Mouse (Mus musculus): ENCODE measurements around the gene Nfib. TPM values are rescaled to one million over a fixed set of nuclear protein-coding genes. Genes with fewer than 3 reads are reported as not detected.

The Nfib gene
- polyA plus RNA-seq, 1 experiment from 2014 or later = 60.0 TPM

DNA sequence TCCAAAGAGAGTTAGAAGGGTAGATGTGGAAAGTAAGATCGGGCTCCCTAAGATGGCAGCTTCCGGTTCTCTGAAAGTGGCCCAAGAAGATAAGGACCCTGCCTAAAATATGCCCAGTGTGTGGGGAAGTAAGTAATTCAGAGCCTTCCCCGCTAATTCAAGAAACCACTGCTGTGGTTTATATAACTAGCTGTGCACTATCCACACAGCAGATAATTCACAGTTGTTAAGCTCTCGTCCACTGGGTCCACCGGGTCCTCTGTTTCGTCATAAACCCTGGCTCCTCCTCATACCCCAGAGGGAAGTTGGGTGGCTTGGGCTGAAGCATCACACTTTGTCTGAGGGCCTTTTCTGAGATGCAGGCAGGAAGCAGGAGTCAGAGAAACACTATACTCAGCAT lies 19.5 kb downstream of the Nfib start:
- WGBS = 80% methylated on average over 6 of the region's 6 CpGs

DNA sequence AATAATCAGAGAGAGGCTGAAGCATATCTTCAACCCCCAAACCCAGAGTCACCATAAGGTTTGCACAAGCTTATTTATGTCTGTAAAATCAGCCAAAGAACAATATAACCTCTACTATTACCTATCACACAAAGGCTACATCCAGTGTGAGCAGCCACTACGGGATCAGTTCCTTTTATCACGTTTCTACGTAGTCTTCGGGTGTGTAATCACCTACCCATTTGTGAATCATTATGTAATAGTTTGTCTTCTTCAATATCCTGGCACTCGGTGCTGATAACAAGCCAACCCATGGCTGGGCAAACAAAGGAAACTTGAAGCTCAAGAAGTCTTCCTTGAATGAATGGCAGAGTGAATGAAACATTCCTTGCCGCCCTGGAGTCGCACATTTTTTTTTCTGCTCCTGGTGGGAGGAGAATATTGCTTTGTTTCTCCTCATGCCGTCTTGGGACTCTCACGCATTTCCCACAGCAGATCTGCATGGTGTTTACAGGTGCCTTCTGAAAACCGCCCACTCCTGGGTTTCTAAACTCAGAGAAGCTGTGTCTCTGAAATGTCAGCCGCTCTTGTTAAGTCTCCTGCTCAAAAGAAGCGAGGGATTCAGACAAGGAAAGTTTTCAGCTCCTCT lies 21.3 kb downstream of the Nfib start:
- H3K27me3 ChIP-seq = no peaks in the 10 kb centered on the region
- no peak overlapping the region for H3K4me3 ChIP-seq
- H3K4me2 ChIP-seq = 0 out of 2 replicates have a peak overlapping the region, but pooled peaks have one; percentile 23
- no peaks in the 10 kb centered on the region for H3K36me3 ChIP-seq
- no peaks in the 10 kb centered on the region for H3K9me3 ChIP-seq (replicated peaks)
- peaks cover 9% of the 10 kb centered on the region; the same call in 1 of the 2 replicates for H3K4me1 ChIP-seq (replicated peaks)
- no peak overlapping the region for H3K27ac ChIP-seq
- H3K9ac ChIP-seq = no peak overlapping the region
- ATAC-seq (replicated peaks; ENCODE audit: insufficient number of reproducible peaks, insufficient read depth, low FRiP score, low read depth) = no peak
- WGBS = 54% methylated on average over 12 of the region's 12 CpGs

More for the DNA sequence above, 19.5 kb downstream of the Nfib start:
- peaks cover 18% of the 10 kb centered on the region for H3K4me1 ChIP-seq (replicated peaks)
- no peaks in the 10 kb centered on the region for H3K27me3 ChIP-seq
- H3K27ac ChIP-seq = no peak overlapping the region
- no peak overlapping the region for H3K4me3 ChIP-seq
- H3K9me3 ChIP-seq (replicated peaks) = no peaks in the 10 kb centered on the region
- no peaks in the 10 kb centered on the region for H3K36me3 ChIP-seq
- ATAC-seq (replicated peaks; ENCODE audit: insufficient number of reproducible peaks, insufficient read depth, low FRiP score, low read depth) = no peak
- H3K4me2 ChIP-seq = no peak overlapping the region
- H3K9ac ChIP-seq = no peak overlapping the region

DNA sequence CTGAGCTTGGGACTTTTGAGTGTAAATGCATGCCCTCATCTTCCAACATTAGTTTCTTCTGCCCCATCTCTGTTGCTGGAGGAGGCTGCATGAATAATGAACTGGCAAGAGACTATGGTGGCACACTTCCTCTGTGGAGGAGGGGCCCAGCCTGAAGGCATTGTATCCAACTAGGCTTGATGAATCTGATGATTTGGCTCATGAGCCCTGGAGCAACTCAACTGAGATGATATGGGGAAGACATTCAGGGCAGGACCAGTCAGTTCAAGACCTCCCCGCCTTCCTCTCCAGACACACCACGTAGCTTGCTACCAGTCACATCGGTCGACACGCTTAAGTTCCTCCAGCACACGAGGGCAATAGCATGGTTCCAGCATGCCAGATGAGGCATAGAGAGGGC lies 22.0 kb downstream of the Nfib start:
- no peaks in the 10 kb centered on the region for H3K27me3 ChIP-seq
- H3K4me2 ChIP-seq = no peak overlapping the region
- ATAC-seq (replicated peaks; ENCODE audit: insufficient number of reproducible peaks, insufficient read depth, low FRiP score, low read depth) = no peak
- WGBS = 90% methylated on average over 6 of the region's 6 CpGs
- no peak overlapping the region for H3K9ac ChIP-seq
- H3K4me1 ChIP-seq (replicated peaks) = peaks cover 9% of the 10 kb centered on the region; the same call in 1 of the 2 replicates
- H3K36me3 ChIP-seq = no peaks in the 10 kb centered on the region
- H3K4me3 ChIP-seq = no peak overlapping the region
- no peaks in the 10 kb centered on the region for H3K9me3 ChIP-seq (replicated peaks)
- H3K27ac ChIP-seq = no peak overlapping the region

DNA sequence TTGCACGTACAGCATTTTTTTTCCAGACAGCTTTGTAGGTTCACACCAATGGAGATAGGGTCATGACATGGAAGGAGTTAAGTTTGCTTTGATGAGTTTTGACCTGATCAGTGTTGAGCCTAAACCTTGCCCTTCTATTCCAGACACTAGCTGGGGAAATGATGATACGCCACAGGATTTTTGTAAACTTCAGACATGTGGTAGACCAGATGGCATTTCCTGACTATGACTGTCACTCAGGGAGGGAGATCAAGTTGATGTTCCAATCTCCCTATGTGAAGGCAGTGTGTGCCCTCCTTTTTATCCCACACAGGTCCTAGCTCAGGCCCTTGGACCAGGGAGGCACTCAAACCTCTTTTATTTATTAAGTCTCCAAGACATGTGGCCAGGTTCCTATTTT lies 29.4 kb downstream of the Nfib start:
- Histone ChIP-seq H3K9ac (no peak overlapping the region), H3K27ac (no peak overlapping the region), H3K4me3 (no peak overlapping the region), H3K36me3 (no peaks in the 10 kb centered on the region), H3K4me1 (replicated peaks) (no peaks in the 10 kb centered on the region), H3K27me3 (no peaks in the 10 kb centered on the region), H3K9me3 (replicated peaks) (no peaks in the 10 kb centered on the region), H3K4me2 (no peak overlapping the region)
- 89% methylated on average over 2 of the region's 2 CpGs for WGBS
- ATAC-seq (replicated peaks; ENCODE audit: insufficient number of reproducible peaks, insufficient read depth, low FRiP score, low read depth) = no peak

DNA sequence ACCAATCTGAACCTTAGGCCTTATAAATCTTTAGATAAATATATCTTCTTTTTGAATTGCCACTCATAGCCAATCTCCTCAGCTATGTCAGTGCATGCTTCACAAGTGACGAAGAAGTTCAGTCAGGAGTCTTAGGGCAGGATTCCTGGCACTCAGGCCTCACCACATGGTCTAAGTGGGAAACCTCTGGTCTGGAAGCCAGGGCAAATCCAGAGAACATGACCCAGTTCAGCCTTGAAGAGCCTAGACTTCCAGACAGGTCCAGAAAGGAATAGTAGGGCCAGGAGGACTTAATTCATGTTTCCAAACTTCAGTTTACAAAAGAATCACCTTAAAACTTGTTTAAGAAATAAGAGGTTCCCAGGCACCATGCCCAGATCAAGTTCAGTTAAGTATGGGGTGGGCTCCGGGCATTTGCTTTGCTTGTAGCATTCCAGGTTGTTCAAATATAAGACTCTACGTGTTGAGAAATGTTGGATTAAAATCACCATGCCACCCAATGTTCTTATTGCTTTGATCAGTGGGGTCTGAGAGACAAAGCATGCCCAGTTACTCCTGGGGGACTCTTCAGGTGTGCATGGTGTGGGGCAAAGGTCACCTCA lies 38.2 kb downstream of the Nfib start:
- no peak for ATAC-seq (replicated peaks; ENCODE audit: insufficient number of reproducible peaks, insufficient read depth, low FRiP score, low read depth)
- no peaks in the 10 kb centered on the region for H3K4me1 ChIP-seq (replicated peaks)
- H3K9ac ChIP-seq = no peak overlapping the region
- no peak overlapping the region for H3K4me3 ChIP-seq
- H3K27ac ChIP-seq = no peak overlapping the region
- H3K36me3 ChIP-seq = no peaks in the 10 kb centered on the region
- no peaks in the 10 kb centered on the region for H3K27me3 ChIP-seq
- WGBS = 73% methylated on average over 3 of the region's 3 CpGs
- H3K9me3 ChIP-seq (replicated peaks) = no peaks in the 10 kb centered on the region
- no peak overlapping the region for H3K4me2 ChIP-seq

DNA sequence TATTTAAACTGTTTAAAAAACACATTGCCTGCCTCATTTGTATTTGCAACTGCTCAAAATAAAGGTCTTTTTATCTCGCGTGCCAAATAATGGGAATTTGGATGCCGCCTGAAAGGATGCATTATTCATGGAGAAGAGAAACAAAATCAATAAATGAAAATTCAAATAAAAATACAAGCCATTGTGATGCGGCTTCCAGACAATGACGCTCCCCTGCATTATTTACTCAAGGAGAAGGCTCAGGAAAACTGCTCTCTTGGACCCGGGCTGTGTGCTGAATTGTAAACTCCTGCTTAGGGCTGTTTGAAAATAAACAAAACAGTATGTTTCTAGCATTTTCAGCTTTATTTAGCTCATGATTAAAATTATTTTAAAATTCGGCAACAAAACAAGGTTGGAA lies 41.1 kb downstream of the Nfib start:
- Histone ChIP-seq H3K27ac (no peak overlapping the region), H3K9ac (no peak overlapping the region), H3K27me3 (no peaks in the 10 kb centered on the region), H3K4me1 (replicated peaks) (no peaks in the 10 kb centered on the region), H3K4me2 (no peak overlapping the region), H3K4me3 (no peak overlapping the region), H3K9me3 (replicated peaks) (no peaks in the 10 kb centered on the region), H3K36me3 (no peaks in the 10 kb centered on the region)
- 83% methylated on average over 7 of the region's 7 CpGs for WGBS
- ATAC-seq (replicated peaks; ENCODE audit: insufficient number of reproducible peaks, insufficient read depth, low FRiP score, low read depth) = no peak

DNA sequence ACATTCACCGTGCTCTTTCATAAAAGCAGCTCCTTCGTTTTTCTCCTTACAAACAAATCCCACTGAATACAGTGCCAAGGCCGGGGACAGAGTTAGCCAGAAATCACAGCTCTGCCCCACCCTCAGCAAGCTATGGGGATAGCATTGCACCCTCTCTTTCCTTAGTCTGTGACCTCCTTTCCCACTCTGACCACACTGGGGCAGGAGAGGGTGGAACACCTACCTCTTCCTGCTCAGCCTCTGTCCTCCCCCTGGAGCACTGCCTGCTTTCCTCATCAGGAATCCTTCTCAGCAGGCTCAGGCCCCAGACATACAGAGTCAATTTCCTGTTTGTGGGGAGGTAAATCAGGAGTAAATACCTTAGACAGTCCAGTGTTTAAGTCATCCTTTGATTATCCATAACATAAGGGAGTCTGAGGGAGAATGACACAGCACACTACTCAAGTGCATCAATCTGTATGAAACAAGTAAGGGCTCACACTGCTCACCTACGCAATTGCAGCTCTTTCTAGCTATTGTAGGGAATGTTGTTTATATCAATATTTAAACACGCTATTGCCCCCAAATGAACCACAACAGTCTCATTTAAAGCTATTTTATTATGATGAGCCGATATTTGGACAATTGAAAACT lies 41.7 kb downstream of the Nfib start:
- no peaks in the 10 kb centered on the region for H3K4me1 ChIP-seq (replicated peaks)
- no peak overlapping the region for H3K27ac ChIP-seq
- H3K36me3 ChIP-seq = no peaks in the 10 kb centered on the region
- no peak overlapping the region for H3K4me2 ChIP-seq
- H3K4me3 ChIP-seq = no peak overlapping the region
- 83% methylated on average over 6 of the region's 6 CpGs for WGBS
- ATAC-seq (replicated peaks; ENCODE audit: insufficient number of reproducible peaks, insufficient read depth, low FRiP score, low read depth) = no peak
- no peak overlapping the region for H3K9ac ChIP-seq
- H3K27me3 ChIP-seq = no peaks in the 10 kb centered on the region
- no peaks in the 10 kb centered on the region for H3K9me3 ChIP-seq (replicated peaks)

DNA sequence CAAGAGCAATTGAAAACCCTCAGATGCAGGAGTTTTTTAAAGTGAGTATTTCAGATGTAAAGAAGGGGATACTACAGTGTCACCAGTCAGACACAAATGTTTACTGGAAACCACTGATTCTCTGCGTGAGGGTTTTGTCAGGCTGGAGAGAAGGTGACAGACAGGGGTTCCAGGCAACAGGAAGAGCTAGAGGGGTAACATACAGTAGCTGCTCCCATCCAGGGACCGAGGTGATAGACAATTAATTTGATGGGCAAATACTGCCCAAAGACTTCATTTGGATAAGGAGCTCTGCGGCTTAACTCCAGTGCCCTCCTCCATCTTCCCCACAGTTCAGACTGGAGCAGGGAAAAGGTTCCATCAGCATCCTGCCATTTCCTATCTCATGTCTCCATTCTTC lies 42.9 kb downstream of the Nfib start:
- 54% methylated on average over 3 of the region's 3 CpGs for WGBS
- Histone ChIP-seq H3K4me3 (no peak overlapping the region), H3K4me2 (no peak overlapping the region), H3K27me3 (no peaks in the 10 kb centered on the region), H3K9me3 (replicated peaks) (no peaks in the 10 kb centered on the region), H3K27ac (no peak overlapping the region), H3K4me1 (replicated peaks) (no peaks in the 10 kb centered on the region), H3K36me3 (no peaks in the 10 kb centered on the region), H3K9ac (no peak overlapping the region)
- ATAC-seq (replicated peaks; ENCODE audit: insufficient number of reproducible peaks, insufficient read depth, low FRiP score, low read depth) = no peak

DNA sequence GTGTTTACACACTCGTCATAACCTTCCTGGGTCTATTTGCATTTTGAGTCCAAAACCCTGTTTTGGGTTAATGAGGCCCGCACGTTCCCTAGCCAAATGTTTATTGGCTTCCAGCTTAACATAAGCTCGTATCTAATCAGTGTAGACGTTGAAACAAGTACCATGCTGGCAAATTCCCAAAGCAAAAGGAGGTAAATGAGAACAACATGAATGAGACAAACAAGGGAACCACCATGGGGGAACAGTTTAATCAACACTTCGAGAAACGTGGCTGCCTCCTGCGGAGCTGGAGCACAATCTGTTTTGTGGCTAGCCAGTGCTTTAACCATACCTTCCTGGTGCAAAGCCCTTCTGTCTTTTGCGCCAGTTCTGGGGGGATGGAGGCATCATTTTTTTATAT lies 43.3 kb downstream of the Nfib start:
- no peak for ATAC-seq (replicated peaks; ENCODE audit: insufficient number of reproducible peaks, insufficient read depth, low FRiP score, low read depth)
- H3K27ac ChIP-seq = no peak overlapping the region
- no peak overlapping the region for H3K4me2 ChIP-seq
- H3K9ac ChIP-seq = no peak overlapping the region
- no peaks in the 10 kb centered on the region for H3K9me3 ChIP-seq (replicated peaks)
- H3K4me1 ChIP-seq (replicated peaks) = no peaks in the 10 kb centered on the region
- no peak overlapping the region for H3K4me3 ChIP-seq
- 57% methylated on average over 9 of the region's 9 CpGs for WGBS
- no peaks in the 10 kb centered on the region for H3K27me3 ChIP-seq
- no peaks in the 10 kb centered on the region for H3K36me3 ChIP-seq

DNA sequence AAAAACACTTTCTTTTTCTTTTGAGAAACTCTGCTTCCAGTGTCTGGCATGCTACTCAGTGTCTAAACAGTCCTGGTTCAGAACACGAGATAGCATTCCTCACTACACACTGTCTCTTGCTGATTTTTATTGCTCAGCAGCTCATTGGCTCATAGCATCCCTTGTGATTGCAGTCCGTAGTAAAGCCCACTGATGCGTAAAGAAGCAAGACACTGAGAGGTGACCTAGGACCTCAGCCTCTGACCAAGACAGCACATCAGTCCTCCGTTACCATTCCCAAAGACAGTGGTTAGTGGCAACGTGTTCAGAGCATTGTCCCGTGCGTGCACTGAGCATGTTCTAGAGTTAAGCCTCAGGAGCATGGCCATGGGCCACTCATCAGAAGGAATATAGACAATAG lies 44.3 kb downstream of the Nfib start:
- H3K9me3 ChIP-seq (replicated peaks) = no peaks in the 10 kb centered on the region
- H3K4me3 ChIP-seq = no peak overlapping the region
- no peak for ATAC-seq (replicated peaks; ENCODE audit: insufficient number of reproducible peaks, insufficient read depth, low FRiP score, low read depth)
- WGBS = 91% methylated on average over 7 of the region's 7 CpGs
- H3K9ac ChIP-seq = no peak overlapping the region
- H3K4me2 ChIP-seq = no peak overlapping the region
- H3K27ac ChIP-seq = no peak overlapping the region
- H3K27me3 ChIP-seq = no peaks in the 10 kb centered on the region
- no peaks in the 10 kb centered on the region for H3K36me3 ChIP-seq
- no peaks in the 10 kb centered on the region for H3K4me1 ChIP-seq (replicated peaks)

DNA sequence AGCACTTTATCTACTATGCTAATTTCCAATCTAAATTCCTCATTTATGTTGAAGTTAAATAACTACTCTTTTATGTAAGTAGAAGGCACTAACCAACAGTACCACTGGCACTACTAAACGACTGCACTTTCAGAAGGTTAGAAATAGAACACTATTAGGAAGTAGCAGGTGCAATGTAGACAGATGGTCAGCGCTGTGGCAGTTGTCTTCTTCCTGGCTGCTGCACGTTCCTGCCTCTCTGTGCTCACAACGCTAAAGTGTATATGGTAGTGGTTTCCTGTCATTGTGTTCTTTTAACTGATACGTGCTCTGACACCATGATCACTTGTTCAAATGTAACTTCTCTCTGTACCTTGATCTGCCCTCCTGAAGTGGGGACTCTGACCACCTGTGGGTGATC lies 59.9 kb downstream of the Nfib start:
- 64% methylated on average over 5 of the region's 5 CpGs for WGBS
- Histone ChIP-seq H3K4me1 (replicated peaks) (0 out of 2 replicates have a peak, but pooled peaks cover 5% of the 10 kb centered on the region), H3K4me3 (no peak overlapping the region), H3K9ac (no peak overlapping the region), H3K36me3 (no peaks in the 10 kb centered on the region), H3K9me3 (replicated peaks) (no peaks in the 10 kb centered on the region), H3K27ac (no peak overlapping the region), H3K27me3 (no peaks in the 10 kb centered on the region), H3K4me2 (no peak overlapping the region)
- no peak for ATAC-seq (replicated peaks; ENCODE audit: insufficient number of reproducible peaks, insufficient read depth, low FRiP score, low read depth)

DNA sequence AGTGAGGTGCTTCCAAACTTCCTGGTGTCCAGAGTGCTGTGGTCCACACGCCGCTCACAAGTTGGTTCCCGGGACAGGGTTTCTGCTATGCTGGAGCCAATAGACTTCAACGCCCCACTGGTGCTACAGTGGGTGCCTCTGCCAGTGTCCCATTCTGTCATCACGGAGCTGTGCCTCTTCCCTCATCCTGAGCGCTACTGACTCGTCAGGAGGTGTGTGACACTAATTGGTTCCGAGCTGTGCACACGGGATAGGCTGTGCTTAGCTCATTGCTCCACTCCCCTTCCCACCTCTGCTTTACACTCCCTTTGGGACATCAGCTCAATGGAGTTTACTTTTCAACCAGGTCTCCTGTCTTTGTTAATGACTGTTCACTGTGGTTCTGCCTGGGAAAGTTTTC lies 60.8 kb downstream of the Nfib start:
- Histone ChIP-seq H3K36me3 (no peaks in the 10 kb centered on the region), H3K9me3 (replicated peaks) (no peaks in the 10 kb centered on the region), H3K27ac (no peak overlapping the region), H3K4me3 (no peak overlapping the region), H3K4me2 (no peak overlapping the region), H3K4me1 (replicated peaks) (0 out of 2 replicates have a peak, but pooled peaks cover 5% of the 10 kb centered on the region), H3K27me3 (no peaks in the 10 kb centered on the region), H3K9ac (no peak overlapping the region)
- 0 out of 2 replicates have a peak, but pooled peaks have one; percentile 31 for ATAC-seq (replicated peaks; ENCODE audit: insufficient number of reproducible peaks, insufficient read depth, low FRiP score, low read depth)
- 73% methylated on average over 9 of the region's 9 CpGs for WGBS

All from heart, embryonic 15.5 days (tissue).